Mouse (Mus musculus) inflammation-experienced regulatory T-cells, adult 16 weeks (primary cell): Measurements from ENCODE around the gene Panx2. TPM values are rescaled to one million over a fixed set of nuclear protein-coding genes. Genes with fewer than 3 reads are reported as not detected.

Source experiments
- polyA plus RNA-seq: library from polyadenylated mRNA; unstranded; fragments of 100-300 nt; shearing (Covaris generic); gene quantifications from one replicate; pipeline ENCODE4 v1.2.1, GENCODE M21; 2017

The Panx2 gene
- polyA plus RNA-seq: 0.30 TPM

GRCm38 (mm10) chr15:89059161-89059931, at the start of gene Panx2:
Panx2 (plus strand) TSS chr15:89059734.

DNA sequence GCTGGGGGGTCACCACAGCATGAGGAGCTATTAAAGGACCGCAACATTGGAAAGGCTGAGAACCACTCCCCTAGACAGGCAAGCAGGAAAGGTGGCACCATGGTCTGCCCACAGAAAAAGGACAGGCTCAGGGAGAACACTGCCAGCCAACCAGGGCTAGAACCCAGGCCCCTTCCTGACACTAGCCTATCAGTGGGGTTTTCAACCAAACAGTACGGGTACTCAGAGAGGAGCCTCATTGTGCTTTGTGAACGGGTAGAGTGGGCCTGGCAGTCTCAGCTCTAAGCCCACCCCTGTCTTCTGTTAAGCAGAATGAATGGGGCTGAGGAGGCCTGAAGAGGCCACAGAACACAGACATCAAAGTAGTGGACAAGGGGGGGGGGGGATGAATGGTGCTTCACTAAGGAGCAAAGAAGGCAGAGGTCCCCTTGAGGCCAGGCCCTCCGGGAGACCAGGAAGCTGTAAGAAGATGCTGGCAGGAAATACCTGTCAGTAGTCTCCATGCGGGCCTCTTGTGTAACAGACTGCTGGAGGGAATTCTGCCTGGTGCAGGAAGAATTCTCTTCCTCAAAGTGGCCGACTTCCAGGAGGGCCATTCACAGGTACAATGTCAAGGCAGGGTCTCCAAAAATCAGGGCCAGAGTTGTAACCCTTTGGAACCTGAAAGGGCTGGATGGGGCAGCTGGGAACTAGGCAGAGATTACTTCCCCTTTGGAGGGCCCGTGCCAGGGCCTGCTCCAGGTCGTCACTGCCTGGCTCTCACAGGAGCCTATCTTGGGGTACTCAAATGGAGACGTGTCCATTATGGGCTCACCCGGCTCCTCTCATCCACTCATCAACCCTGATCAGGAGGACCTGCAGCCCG, 15.3 kb downstream of the Panx2 start, which contains the start of gene Trabd:
TSS of gene Trabd (plus strand) at position 512 of the 865 bp plus-strand sequence.

GRCm38 (mm10) chr15:89088607-89089247, 29.2 kb downstream of the Panx2 start, which contains the start of gene Selenoo:
Selenoo (plus strand) TSS chr15:89089084.

DNA sequence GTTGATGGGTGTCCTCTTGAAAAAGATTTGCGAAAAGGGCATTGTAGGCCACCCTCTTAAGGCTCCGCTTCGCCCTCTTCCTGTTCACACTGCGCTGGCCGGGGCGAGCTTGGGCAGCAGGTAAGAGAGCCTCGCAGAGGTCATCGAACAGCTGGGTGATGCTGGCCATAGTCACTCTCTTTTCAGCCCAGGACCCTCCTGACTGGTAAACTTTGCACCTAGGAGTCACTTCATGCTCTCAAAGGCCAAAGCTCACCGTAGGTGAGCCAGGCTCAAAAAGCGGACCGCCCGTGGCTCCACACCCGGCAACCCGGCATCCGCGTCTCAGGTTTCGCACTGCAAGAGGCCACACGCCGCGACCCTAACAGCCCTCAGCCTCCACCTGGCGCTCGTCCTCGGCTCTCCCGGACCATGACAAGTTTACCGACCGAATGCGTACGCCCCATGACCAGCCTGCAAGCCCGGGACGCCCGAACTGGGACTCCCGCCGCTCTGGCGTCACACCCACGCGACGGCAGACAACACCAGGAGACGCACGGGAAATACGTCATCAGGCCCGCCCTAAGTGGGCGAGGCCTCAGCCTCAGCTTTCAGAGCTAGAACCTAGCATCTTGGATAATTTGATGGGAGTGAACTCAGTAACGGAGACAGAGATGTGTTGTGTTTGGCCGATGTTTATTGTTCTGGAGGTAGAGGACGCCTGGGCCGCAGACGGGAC, 63.3 kb downstream of the Panx2 start, which contains the start of gene Tubgcp6:
TSS of gene Tubgcp6 (minus strand) at position 464 of the 718 bp plus-strand sequence.

Other genes starting within 250 kb of the Panx2 start
- 16.0 TPM for gene Alg12, start 240.4 kb upstream of the Panx2 start, polyA plus RNA-seq
- gene Creld2, start 240.1 kb upstream of the Panx2 start, polyA plus RNA-seq: 27.4 TPM
- gene Pim3, start 197.5 kb upstream of the Panx2 start, polyA plus RNA-seq: 3.5 TPM
- not detected for gene Ttll8, start 105.3 kb upstream of the Panx2 start, polyA plus RNA-seq
- gene Mlc1, start 80.7 kb upstream of the Panx2 start, polyA plus RNA-seq: not detected
- gene Mov10l1, start 76.8 kb upstream of the Panx2 start, polyA plus RNA-seq: not detected
- 69.7 TPM for gene Trabd, start 15.4 kb downstream of the Panx2 start, polyA plus RNA-seq
- gene Selenoo, start 29.4 kb downstream of the Panx2 start, polyA plus RNA-seq: 6.0 TPM
- gene Tubgcp6, start 63.4 kb downstream of the Panx2 start, polyA plus RNA-seq: 35.9 TPM
- gene Hdac10, start 69.0 kb downstream of the Panx2 start, polyA plus RNA-seq: 77.6 TPM
- 10.2 TPM for gene Mapk12, start 81.0 kb downstream of the Panx2 start, polyA plus RNA-seq
- 54.8 TPM for gene Mapk11, start 89.9 kb downstream of the Panx2 start, polyA plus RNA-seq
- gene Plxnb2, start 121.1 kb downstream of the Panx2 start, polyA plus RNA-seq: 6.9 TPM
- gene Dennd6b, start 136.8 kb downstream of the Panx2 start, polyA plus RNA-seq: 52.0 TPM
- 6.3 TPM for gene Ppp6r2, start 151.8 kb downstream of the Panx2 start, polyA plus RNA-seq